Mouse (Mus musculus) erythroblast, adult 5-6 weeks (primary cell): ENCODE measurements around the gene Syn3. TPM values are rescaled to one million over a fixed set of nuclear protein-coding genes. Genes with fewer than 3 reads are reported as not detected.

Source experiments
- ATAC-seq: replicated peaks from 2 replicates; pipeline ENCODE4 v1.8.0; 2016; ENCODE audit warnings: moderate number of reproducible peaks, mild to moderate bottlenecking, moderate TSS enrichment, inconsistent platforms; ENCODE audit not compliant: poor library complexity, low FRiP score, severe bottlenecking
- total RNA-seq, 2 experiments: library from RNA; stranded (forward) in 1 of 2; stranded (reverse) in 1 of 2; fragments of 150-400 nt in 1 of 2; fragments of 200-764, 138-1000 nt in 1 of 2; gene quantifications; 2 replicates each; pipeline versions ENCODE4 v1.2.3 to v1.2.4; 2015 to 2017; ENCODE audit warnings: low replicate concordance in 2 of 2

The Syn3 gene
- total RNA-seq, 2 experiments from 2014 or later, result 0.77 TPM; not detected in 1

- no peak for ATAC-seq
These were observed 310.1 kb downstream of the Syn3 start for GRCm38 (mm10) chr10:86188614-86189013.

- no peak for ATAC-seq
These were observed 310.8 kb downstream of the Syn3 start for GRCm38 (mm10) chr10:86187881-86188280.

DNA sequence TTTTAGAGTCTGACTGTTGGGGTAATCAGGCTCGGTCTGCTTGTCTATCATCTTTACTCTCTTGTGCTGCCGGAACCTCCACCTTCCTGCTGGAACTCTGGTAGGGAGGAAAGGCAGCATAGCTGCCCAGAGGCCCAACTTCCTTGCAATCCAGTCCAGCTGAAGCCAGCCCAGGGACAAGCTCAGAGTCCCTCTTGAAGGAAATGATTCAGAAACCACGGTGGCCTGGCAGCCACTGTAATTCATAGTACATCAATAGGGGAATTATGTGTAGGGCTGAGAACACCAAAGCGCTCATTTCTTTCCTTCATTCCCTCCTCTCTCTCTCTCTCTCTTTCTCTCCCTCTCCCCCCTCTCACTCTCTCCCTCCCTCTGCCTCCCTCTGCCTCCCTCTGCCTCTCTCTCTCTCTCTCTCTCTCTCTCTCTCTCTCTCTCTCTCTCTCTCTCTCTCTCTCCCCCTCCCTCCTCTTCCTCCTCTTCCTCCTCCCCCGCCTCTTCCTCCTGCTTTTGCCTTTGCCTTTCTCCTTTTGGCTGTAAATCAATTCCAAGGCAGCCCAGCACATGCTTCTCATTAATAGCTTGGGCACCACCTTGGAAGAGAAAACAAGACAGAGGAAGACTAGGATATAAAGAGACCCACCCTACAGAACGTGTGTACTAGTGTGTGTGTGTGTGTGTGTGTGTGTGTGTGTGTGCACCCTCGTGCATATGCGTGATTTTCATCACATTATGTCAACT is 315.4 kb downstream of the Syn3 start:
- no peak for ATAC-seq

DNA sequence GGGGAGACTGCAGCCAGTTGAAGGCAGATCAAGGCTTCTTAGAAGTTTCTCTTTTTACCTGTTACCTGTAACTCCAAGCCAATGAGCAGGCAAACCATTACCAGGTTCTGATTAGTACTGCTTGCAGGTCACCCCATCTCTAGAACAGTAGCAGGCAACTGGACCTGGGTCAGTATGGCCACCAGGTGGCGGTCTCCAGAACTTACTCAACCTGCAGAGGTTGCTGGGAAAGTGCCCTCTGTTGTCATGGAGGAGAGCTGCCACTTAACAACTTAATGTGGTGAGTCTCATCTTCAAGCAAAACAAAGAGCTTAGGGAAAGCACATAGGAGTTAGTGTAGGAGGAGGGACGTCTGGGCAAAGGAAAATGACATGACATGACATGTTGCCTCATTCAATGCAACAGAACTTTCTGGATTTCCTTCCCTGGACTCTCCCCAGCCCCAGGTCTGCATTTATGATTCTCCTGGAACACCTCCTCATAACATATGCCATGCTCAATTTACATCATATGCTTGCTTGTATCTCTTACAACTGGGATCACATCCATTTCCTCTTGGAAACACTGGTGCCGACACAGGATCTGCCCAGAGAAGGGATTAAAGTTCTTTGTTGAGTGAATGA is 316.4 kb downstream of the Syn3 start:
- ATAC-seq, result no peak

DNA sequence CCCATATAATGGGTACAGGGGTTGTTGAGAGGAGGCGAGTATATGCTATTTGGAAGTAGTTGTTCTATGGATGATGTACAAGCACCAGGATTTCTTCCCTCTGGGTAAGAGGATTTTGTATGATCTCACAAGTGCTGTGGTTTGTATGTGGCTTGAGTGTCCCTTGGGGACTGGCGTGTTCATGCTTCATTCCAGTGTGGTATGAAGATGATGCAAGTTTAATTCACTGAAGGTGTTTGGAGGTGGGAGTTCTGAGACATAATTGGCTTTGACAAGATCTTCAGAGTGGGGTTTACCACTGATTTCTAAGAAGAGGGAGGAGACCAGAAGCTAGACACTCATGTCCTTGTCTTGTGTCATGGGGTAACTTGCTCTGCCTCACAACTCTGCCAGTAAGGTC is 322.3 kb downstream of the Syn3 start:
- ATAC-seq, result no peak

DNA sequence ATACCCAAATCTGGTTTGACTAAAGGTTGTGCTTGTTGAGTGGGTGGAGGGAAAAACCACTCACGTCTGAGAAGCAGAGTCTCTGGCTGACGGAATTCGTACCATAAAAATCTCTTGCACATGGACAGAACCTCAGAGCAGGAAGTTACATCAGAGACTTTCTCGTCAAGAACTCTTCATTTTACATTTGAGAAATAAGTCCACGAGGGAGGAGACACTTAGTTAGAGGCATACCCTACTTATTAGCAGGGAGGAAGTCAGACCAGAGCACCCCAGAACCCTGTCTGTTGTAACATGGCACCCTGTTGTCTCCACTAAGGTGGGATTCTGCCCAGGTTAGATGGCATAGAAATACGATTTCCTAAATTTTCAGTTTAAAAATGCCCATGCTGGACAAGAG is 324.7 kb downstream of the Syn3 start:
- no peak for ATAC-seq

DNA sequence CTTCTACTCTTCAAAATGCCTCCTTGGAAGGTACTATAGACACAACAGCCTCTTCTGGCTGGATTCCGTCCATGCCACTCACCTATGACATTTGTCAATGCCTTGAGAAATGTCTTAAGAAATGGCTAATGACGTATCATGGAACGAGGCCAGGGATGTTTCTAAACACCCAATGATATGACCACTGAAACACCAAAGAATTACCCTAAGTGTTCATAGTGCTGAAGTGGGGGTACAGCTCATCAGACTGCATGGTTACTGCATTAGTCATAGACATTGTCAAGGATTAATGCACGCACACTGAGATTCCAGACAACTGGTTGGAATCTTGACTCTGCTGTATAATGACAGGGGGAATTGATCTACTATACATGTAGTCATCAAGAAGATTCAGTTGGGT is 325.4 kb downstream of the Syn3 start:
- ATAC-seq, result no peak

- ATAC-seq, result no peak
These were observed 327.4 kb downstream of the Syn3 start for GRCm38 (mm10) chr10:86171246-86171645.

DNA sequence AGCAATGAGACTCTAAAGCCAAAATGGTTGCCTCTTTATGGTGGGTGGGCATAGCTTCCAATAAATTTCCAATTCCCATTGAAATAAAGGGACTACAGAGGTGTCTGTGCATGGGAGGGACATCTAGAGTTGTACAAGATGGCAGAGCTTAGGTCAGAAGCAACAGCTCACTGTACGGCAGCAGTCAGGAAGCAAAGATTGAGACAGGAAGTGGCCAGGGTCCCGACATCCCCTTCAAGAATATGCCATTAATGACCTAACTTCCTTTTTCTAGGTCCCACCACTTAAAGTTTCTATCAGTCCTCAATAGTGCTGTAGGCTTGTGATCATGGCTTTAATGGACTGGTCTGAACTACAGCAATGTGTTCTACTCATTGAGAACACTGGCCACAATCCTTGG is 330.6 kb downstream of the Syn3 start:
- ATAC-seq, result no peak

DNA sequence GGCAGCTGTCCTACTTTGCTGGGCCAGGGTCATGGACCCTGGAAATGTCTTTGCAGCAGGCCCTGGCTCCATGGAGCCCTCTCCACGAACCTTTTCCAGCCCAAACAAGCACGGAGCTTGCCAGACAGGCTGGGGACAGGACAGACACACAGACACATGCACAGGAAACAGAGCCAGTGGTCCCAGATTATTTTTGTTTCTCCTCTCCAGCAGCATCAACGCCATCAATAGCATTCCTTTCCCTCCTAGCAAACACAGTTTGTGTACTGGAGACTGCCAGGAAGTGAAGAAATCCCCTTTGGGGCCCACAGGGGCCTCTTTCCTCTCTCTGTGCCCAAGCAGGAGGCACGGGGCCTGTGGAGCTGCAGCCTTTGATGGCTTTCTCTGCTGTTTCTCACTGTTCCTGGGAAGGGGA is 331.8 kb downstream of the Syn3 start:
- ATAC-seq, result no peak

- no peak for ATAC-seq
These were observed 334.6 kb downstream of the Syn3 start for GRCm38 (mm10) chr10:86164098-86164497.

DNA sequence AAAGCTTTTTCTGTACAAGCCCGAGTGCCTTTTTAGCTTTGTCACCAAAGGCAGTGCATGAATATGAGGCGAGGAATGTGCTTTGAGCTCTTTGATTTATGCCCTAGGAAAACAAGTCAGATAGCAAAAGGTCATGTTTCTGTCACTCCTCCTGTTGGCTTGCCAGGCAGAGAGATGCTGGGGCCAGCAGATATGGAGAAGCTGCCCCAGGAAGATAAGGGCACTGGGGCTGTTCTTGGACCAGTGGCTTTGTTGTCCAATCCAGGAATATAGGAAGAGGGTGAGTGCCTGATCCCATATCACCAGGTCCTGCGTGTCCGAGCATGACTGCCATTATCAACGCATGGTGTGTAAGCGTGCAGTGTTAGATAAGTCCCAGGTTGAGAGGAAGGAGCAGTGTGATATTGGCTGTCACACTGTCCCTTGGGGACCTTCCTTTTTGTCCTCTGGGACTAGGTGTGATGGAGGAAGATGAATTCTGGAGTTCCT is 336.9 kb downstream of the Syn3 start:
- no peak for ATAC-seq

DNA sequence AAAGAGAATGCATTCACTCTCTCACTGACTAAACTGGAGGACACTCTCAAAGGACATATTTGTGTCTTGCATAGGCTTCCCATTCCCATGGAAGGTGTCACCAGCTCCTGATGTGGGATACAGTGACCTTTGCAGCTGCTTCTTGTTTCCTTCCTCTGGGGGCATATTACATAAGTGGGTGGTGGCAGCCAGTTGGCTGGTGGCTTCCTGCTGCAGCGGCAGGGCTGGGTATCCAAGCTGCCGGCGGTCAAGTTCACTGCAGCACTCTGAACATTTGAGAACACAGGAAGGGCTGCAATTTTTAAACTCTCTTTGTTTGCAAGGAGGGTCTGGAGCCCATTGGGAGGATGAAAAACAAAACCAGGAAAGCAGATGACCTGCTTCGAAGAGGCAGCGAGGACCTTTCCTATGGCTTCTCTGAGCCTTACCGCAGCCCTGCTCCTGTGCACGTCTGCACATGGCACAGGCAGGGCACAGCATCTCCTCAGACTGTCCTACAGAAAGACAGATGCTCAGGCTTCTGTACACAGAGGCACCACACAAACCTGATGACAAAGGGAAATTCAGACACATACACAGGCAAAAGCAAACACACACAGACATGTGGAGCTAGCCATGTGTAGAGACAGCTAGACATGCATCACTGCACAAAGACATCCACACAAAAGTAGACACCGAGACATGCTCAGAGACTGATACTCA is 340.3 kb downstream of the Syn3 start:
- no peak for ATAC-seq

DNA sequence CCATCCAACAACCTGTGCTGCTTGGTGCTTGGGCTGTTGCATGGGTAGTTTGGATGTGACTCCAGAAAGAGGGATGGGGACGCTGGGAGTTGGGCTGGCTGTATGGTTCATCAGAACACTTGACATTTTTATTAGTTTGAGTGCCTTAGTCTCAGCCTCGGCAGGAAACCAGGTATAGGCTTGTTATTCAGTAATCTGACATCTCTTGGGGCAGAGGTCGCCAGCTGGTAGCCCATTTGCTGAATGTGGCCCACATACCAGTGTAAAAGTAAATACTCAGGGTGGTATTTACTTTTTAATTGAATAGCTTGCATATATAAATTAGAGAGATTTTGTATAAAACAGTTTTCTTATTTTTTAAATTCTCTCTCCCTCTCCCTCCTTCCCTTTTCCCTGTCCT is 343.4 kb downstream of the Syn3 start:
- ATAC-seq, result no peak

DNA sequence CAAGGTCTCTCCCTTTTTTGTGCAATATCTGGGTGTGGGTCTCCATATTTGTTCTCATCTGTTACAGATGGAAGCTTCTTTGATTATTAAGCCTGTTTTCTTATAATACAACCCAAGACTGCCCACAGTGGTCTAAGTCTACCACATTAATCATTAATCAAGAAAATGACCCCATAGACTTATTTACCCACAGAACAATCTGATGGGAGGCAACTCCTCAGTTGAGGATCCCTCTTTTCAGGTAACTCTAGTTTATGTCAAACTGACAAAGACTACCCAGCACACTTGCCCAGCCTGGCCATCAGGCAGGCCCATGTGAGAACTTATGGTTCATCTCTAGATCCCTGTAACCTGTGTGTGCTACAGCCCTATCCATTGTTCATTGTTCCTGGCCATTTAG is 345.5 kb downstream of the Syn3 start:
- ATAC-seq, result no peak

- no peak for ATAC-seq
These were observed 347.3 kb downstream of the Syn3 start for GRCm38 (mm10) chr10:86151357-86151756.

DNA sequence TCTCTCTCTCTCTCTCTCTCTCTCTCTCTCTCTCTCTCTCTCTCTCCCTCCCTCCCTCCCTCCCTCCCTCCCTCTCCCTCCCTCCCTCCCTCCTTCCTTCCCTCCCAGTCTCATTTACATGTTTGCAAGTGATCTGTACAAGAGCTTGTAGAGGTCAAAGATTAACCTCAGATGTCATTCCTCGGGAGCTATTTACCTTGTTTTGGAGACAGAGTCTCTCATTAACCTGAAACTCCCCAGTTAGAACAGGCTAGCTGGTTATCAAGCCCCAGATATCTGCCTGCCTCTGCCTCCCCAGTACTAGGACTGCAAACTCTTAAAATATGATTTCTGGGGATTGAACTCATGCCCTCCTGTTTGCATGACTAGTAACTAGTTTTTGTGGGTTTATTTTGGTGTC is 348.6 kb downstream of the Syn3 start:
- no peak for ATAC-seq

- ATAC-seq, result no peak
These were observed 349.5 kb downstream of the Syn3 start for GRCm38 (mm10) chr10:86149029-86149818.

DNA sequence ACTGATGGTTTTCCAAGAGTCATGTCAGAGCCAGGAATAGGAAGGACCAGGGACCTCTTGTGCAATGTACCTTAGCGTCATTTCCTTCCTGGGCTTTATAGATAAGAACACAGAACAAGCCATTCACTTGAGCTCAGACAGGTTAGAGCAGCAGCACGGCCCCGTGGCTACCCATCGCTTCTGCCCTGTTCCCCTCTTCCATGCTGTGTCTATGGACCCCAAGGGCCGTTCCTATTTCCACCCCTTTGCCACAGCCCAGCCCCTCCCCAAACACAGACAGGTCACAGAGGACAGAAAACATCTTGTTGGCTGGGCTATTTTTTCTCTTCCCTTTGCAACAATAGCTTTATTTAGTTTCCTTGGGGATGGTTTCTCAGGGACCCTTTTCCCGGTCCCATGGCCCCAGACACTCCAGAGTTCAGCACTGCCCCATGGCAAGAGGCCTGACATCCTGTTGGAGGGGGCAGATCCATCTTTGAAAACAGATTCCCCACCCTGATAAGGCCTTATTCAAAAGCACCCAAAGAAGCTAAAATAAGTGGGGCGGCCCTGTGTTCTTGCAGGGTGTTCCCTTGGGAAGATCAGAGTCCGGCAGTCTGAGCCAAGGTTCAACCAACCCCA is 359.5 kb downstream of the Syn3 start:
- ATAC-seq, result no peak
